Mouse (Mus musculus): Measurements from ENCODE around the gene Akr1b10. TPM values are rescaled to one million over a fixed set of nuclear protein-coding genes. Genes with fewer than 3 reads are reported as not detected.
A peak's percentile ranks its signal among the peaks of the same experiment; 100 is the strongest.
"Not testable (repeated sequence)": the region's sequence is repeated elsewhere in the genome, so short reads cannot be mapped to it uniquely, and the experiment has no call there.

The Akr1b10 gene
- total and polyA plus RNA-seq, 2 experiments from 2014 or later = 9.0 to 9.9 TPM

DNA sequence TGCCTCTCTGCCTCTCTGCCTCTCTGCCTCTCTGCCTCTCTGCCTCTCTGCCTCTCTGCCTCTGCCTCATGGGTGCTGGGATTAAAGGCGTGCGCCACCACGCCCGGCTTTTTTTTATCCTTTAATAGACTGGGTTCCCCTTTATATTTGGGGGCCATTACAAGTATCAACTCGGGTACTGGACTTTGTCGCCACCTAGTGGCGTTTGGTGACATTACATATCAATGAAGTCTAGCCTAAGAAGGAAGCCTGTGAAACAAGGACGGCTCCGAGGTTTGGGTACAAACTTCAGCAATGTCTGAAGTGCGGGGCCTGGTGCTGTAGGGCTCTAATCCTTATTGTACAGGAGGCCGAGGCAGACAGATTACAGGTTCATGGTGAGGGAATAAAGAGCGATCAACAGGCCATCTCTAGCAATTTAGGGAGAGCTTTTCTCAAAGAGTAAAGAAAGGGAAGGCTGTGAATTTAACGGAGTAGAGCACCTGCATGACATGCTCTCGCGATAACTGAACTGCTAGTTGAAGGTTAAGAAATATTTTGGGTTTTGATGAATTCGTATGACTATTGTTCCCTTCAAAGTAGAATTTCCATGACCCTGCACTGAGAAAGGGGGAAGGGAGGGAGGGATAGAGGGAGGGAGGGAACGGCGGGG is 12.2 kb upstream of the Akr1b10 start:
- Histone ChIP-seq H3K4me3 (ENCODE audit: low read depth, low read length) (no peak overlapping the region), H3K27ac (ENCODE audit: low read depth, low read length) (no peak overlapping the region), H3K4me2 (ENCODE audit: low read depth) (peak overlapping the region; percentile 10; the same call in 1 of the 2 replicates), H3K9me3 (ENCODE audit: low read length) (no peaks in the 10 kb centered on the region), H3K4me1 (ENCODE audit: insufficient read depth) (no peaks in the 10 kb centered on the region), H3K27me3 (ENCODE audit: insufficient read depth, low read length) (no peaks in the 10 kb centered on the region), H3K9ac (no peak overlapping the region), H3K36me3 (ENCODE audit: insufficient read depth) (no peaks in the 10 kb centered on the region)
- DNase-seq = peak; percentile 91
- 22% methylated on average over 18 of the region's 18 CpGs for WGBS
- TF ChIP-seq CTCF (IDR thresholded peaks at IDR 0.05; ENCODE audit: low read depth) = peak; percentile 81
- peak; percentile 67; the same call in 1 of the 2 replicates for ATAC-seq

DNA sequence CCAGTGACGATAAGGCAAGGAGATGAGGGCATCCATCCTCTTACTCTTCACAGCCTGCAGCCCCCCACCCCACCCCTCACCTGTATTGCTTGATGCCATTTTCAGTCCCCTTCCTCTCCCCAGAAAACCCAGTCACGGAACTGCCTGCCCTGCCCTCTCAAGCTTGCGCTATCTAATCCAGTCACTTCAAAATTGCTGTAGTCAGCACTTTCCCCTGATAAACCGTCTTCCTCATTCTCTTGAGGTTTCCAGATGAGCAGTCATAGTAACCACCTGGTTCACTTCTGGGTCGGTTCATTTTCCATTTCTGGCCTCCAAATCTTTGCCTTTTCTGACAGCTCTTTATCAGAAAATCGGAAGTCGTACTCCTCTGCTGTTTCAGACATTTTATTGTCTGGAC is 10.2 kb upstream of the Akr1b10 start:
- no peak for ATAC-seq
- DNase-seq = no peak
- Histone ChIP-seq H3K36me3 (ENCODE audit: insufficient read depth) (no peaks in the 10 kb centered on the region), H3K27me3 (ENCODE audit: insufficient read depth, low read length) (no peaks in the 10 kb centered on the region), H3K27ac (ENCODE audit: low read depth, low read length) (no peak overlapping the region), H3K9ac (no peak overlapping the region), H3K4me2 (ENCODE audit: low read depth) (no peak overlapping the region), H3K9me3 (ENCODE audit: low read length) (no peaks in the 10 kb centered on the region), H3K4me3 (ENCODE audit: low read depth, low read length) (no peak overlapping the region), H3K4me1 (ENCODE audit: insufficient read depth) (no peaks in the 10 kb centered on the region)
- 87% methylated on average over 7 of the region's 7 CpGs for WGBS
- TF ChIP-seq CTCF (IDR thresholded peaks at IDR 0.05; ENCODE audit: low read depth) = no peak

DNA sequence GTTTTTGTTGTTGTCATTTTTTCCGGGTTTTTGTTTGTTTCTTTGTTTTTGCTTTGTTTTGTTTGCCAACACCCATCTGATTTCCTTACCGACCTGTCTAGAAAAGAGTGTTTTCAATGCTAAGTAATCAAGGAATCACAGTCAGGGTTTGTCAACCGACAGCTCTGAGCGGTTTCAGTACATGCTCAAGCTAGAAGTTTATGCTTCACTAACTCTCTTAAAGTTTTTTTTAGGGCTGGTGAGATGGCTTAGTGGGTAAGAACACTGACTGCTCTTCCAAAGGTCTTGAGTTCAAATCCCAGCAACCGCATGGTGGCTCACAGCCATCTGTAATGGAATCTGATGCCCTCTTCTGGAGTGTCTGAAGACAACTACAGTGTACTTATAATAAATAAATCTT is 8.1 kb upstream of the Akr1b10 start:
- H3K9me3 ChIP-seq (ENCODE audit: low read length); H3K4me3 ChIP-seq (ENCODE audit: low read depth, low read length); ATAC-seq; H3K4me1 ChIP-seq (ENCODE audit: insufficient read depth); DNase-seq; H3K36me3 ChIP-seq (ENCODE audit: insufficient read depth); H3K27ac ChIP-seq (ENCODE audit: low read depth, low read length); H3K27me3 ChIP-seq (ENCODE audit: insufficient read depth, low read length); H3K9ac ChIP-seq; H3K4me2 ChIP-seq (ENCODE audit: low read depth): not testable (repeated sequence)
- 68% methylated on average over 5 of the region's 5 CpGs for WGBS

DNA sequence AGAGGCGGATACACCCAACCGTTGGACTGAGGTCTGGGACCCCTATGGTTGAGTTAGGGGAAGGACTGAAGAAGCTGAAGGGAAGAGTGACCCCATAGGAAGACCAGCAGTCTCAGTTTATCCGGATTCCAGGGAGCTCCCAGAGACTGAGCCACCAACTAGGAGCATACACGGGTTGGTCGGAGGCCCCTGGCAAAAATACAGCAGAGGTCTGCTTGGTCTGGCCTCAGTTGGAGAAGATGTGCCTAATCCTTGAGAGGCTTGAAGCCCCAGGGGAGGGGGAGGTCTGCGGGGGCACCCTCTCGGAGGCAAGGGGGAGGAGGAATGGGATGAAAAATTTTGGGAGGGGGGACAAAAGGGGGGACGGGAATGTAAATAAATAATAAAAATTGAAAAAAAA is 617 bp upstream of the Akr1b10 start:
- WGBS = 49% methylated on average over 8 of the region's 8 CpGs
- peaks cover 5% of the 10 kb centered on the region; the same call in 1 of the 2 replicates for H3K4me1 ChIP-seq (ENCODE audit: insufficient read depth)
- no peak overlapping the region for H3K4me3 ChIP-seq (ENCODE audit: low read depth, low read length)
- TF ChIP-seq CTCF (IDR thresholded peaks at IDR 0.05; ENCODE audit: low read depth) = no peak
- no peak for ATAC-seq
- H3K27ac ChIP-seq (ENCODE audit: low read depth, low read length) = no peak overlapping the region
- peak overlapping the region; percentile 61; the same call in 1 of the 2 replicates for H3K4me2 ChIP-seq (ENCODE audit: low read depth)
- DNase-seq = no peak
- H3K9me3 ChIP-seq (ENCODE audit: low read length) = no peaks in the 10 kb centered on the region
- H3K36me3 ChIP-seq (ENCODE audit: insufficient read depth) = no peaks in the 10 kb centered on the region
- H3K27me3 ChIP-seq (ENCODE audit: insufficient read depth, low read length) = no peaks in the 10 kb centered on the region
- no peak overlapping the region for H3K9ac ChIP-seq

DNA sequence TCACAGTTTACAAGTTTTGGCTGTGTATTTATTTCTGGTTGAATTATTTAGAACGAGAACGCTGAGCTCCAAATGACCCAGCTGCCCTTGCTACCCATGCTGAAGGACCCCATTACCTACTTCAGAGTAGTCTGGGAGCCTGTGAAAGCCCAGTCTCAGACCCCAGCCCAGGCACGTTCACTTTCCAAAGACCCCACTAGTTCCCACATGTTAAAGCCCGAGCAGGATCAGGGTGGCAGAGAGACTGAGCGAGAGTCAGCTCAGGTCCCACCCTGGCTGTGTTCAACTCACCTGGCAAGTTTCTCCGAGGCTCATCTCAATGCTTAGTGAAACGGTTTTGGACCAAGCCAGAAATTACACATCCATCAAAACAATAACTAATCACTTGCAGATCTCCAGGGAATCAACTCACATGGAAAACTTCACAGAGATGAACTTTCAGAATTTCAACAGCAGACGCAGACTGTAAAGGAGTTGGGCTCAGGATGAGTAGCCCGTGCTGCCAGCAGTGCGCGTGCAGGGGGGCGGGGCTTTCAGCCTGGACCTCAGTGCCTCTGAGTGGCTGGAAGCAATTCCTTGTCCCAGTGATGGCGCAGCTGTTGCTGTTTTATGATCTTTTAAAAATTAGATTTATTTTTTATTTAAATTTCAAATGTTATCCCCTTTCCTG is 818 bp downstream of the Akr1b10 start:
- Histone ChIP-seq H3K4me3 (ENCODE audit: low read depth, low read length) (peak overlapping the region; percentile 29), H3K36me3 (ENCODE audit: insufficient read depth) (no peaks in the 10 kb centered on the region), H3K9me3 (ENCODE audit: low read length) (no peaks in the 10 kb centered on the region), H3K4me2 (ENCODE audit: low read depth) (peak overlapping the region; percentile 61), H3K4me1 (ENCODE audit: insufficient read depth) (peaks cover 5% of the 10 kb centered on the region; the same call in 1 of the 2 replicates), H3K27ac (ENCODE audit: low read depth, low read length) (0 out of 2 replicates have a peak overlapping the region, but pooled peaks have one; percentile 40), H3K27me3 (ENCODE audit: insufficient read depth, low read length) (no peaks in the 10 kb centered on the region), H3K9ac (peak overlapping the region; percentile 35)
- no peak for TF ChIP-seq CTCF (IDR thresholded peaks at IDR 0.05; ENCODE audit: low read depth)
- WGBS = 7% methylated on average over 13 of the region's 13 CpGs
- ATAC-seq = peak; percentile 59
- no peak for DNase-seq

- Histone ChIP-seq H3K27me3 (ENCODE audit: insufficient read depth, low read length) (no peaks in the 10 kb centered on the region), H3K4me2 (ENCODE audit: low read depth) (no peak overlapping the region), H3K9ac (no peak overlapping the region), H3K4me3 (ENCODE audit: low read depth, low read length) (no peak overlapping the region), H3K27ac (ENCODE audit: low read depth, low read length) (no peak overlapping the region), H3K9me3 (ENCODE audit: low read length) (0 out of 2 replicates have a peak, but pooled peaks cover 4% of the 10 kb centered on the region), H3K36me3 (ENCODE audit: insufficient read depth) (no peaks in the 10 kb centered on the region), H3K4me1 (ENCODE audit: insufficient read depth) (peaks cover 5% of the 10 kb centered on the region; the same call in 1 of the 2 replicates)
- ATAC-seq (no peak), DNase-seq (no peak)
- 90% methylated on average over 4 of the region's 4 CpGs for WGBS
- TF ChIP-seq CTCF (IDR thresholded peaks at IDR 0.05; ENCODE audit: low read depth) = no peak
These were observed 4.6 kb downstream of the Akr1b10 start for GRCm38 (mm10) chr6:34388420-34389156.

DNA sequence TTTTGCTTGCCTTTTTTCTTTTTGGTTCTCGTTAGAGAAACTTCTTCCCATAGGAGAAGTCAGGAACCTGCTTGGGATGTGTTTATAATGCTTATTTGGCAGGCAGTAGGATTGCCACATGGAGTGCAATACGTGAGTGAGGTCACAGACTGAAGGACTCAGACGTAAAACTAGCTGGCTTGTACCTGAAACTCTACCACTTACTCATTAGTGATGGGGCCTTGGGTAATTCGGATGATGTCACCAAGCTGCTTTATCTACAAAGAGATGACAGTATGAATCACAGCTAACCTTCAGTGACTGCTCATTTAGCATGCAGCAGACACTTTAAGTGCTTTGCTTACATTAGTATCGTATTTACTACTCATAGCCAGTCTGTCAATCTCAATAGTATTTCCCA is 11.9 kb downstream of the Akr1b10 start:
- TF ChIP-seq CTCF (IDR thresholded peaks at IDR 0.05; ENCODE audit: low read depth) = no peak
- no peak overlapping the region for H3K4me2 ChIP-seq (ENCODE audit: low read depth)
- WGBS = 66% methylated on average over 5 of the region's 5 CpGs
- ATAC-seq = no peak
- H3K4me3 ChIP-seq (ENCODE audit: low read depth, low read length) = no peak overlapping the region
- H3K27ac ChIP-seq (ENCODE audit: low read depth, low read length) = no peak overlapping the region
- no peaks in the 10 kb centered on the region for H3K36me3 ChIP-seq (ENCODE audit: insufficient read depth)
- no peaks in the 10 kb centered on the region for H3K27me3 ChIP-seq (ENCODE audit: insufficient read depth, low read length)
- no peak overlapping the region for H3K9ac ChIP-seq
- no peaks in the 10 kb centered on the region for H3K4me1 ChIP-seq (ENCODE audit: insufficient read depth)
- no peak for DNase-seq
- no peaks in the 10 kb centered on the region for H3K9me3 ChIP-seq (ENCODE audit: low read length)
